Mouse (Mus musculus) cerebellum, adult 2 months (tissue): ENCODE data around the gene Pym1. TPM values are rescaled to one million over a fixed set of nuclear protein-coding genes. Genes with fewer than 3 reads are reported as not detected.

ENCODE experiments used
- DNase-seq, 2 experiments: peaks; one replicate each; pipeline ENCODE4 v3.0.0; 2021
- H3K27ac ChIP-seq: fragments of 200-500 bp; 2 replicates; pipeline ENCODE4 v1.5.1; 2012; ENCODE audit warnings: low read length, control low read depth, inconsistent platforms; ENCODE audit not compliant: insufficient read depth
- H3K27me3 ChIP-seq: fragments of 200-500 bp; 2 replicates; pipeline ENCODE4 v1.6.1; 2012; ENCODE audit warnings: inconsistent platforms, mild to moderate bottlenecking, low read length, moderate library complexity; ENCODE audit not compliant: control insufficient read depth, insufficient read depth
- H3K4me1 ChIP-seq: fragments of 200-500 bp; 2 replicates; pipeline ENCODE4 v1.6.1; 2011; ENCODE audit warnings: low read length; ENCODE audit not compliant: control insufficient read depth, insufficient read depth
- H3K4me3 ChIP-seq: fragments of 200-500 bp; replicated peaks from 2 replicates; pipeline ENCODE3; 2011; ENCODE audit warnings: mild to moderate bottlenecking, low read depth, low read length, control low read depth; ENCODE audit not compliant: insufficient read depth
- CTCF ChIP-seq: fragments of 200-500 bp; IDR thresholded peaks from 2 replicates; pipeline ENCODE4 v1.5.1; 2011; ENCODE audit warnings: low read depth, mild to moderate bottlenecking, control low read depth, low read length, moderate library complexity, borderline replicate concordance; ENCODE audit not compliant: insufficient read depth
- POLR2A ChIP-seq: fragments of 200-500 bp; IDR thresholded peaks from 2 replicates; pipeline ENCODE4 v1.6.1; 2011; ENCODE audit warnings: low read length, control low read depth, borderline replicate concordance; ENCODE audit not compliant: insufficient read depth
- WGBS: fragments of 180-500 bp; shearing (Covaris S2); methylation state at CpG from one replicate; pipeline ENCODE4 v1.1.7; 2018; 5-methylcytosine and 5-hydroxymethylcytosine counted together
- polyA plus RNA-seq: library from polyadenylated mRNA; depleted of rRNA; stranded (reverse); fragments of >200 nt; gene quantifications from 2 replicates; pipeline ENCODE4 v1.2.3, GENCODE M21; 2012

The Pym1 gene
- polyA plus RNA-seq, 1 experiment, result 39.7 TPM

DNA sequence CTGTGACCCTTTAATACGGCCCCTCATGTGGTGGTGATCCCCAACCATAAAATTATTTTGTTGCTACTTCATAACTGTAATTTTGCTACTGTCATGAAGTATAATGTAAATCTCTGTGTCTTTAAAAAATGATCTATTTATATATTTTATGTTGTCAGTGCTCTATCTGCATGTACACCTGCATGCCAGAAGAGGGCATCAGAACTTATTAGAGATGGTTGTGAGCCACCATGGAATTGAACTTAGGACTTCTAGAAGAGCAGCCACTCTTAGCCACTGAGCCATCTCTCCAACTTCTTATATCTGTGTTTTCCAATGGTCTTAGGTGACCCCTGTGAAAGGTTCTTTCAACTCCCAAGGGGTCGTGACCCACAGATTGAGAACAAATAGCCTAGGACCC lies 25.2 kb downstream of the Pym1 start:
- TF ChIP-seq CTCF (no peak), POLR2A (no peak)
- DNase-seq, result no peak
- H3K4me3 ChIP-seq, result no peak overlapping the region
- no peaks in the 10 kb centered on the region for H3K27me3 ChIP-seq
- no peaks in the 10 kb centered on the region for H3K4me1 ChIP-seq
- 74% methylated on average over 2 of the region's 2 CpGs for WGBS
- H3K27ac ChIP-seq, result no peak overlapping the region

- DNase-seq, result no peak
- Histone ChIP-seq H3K27ac (no peak overlapping the region), H3K27me3 (no peaks in the 10 kb centered on the region), H3K4me1 (no peaks in the 10 kb centered on the region), H3K4me3 (no peak overlapping the region)
- 28% methylated on average over 5 of the region's 5 CpGs for WGBS
- TF ChIP-seq POLR2A (no peak), CTCF (no peak)
Observed at GRCm38 (mm10) chr10:128773685-128774084, 26.0 kb downstream of the Pym1 start.

- no peak overlapping the region for H3K27ac ChIP-seq
Observed at GRCm38 (mm10) chr10:128778441-128778840, 30.8 kb downstream of the Pym1 start.

DNA sequence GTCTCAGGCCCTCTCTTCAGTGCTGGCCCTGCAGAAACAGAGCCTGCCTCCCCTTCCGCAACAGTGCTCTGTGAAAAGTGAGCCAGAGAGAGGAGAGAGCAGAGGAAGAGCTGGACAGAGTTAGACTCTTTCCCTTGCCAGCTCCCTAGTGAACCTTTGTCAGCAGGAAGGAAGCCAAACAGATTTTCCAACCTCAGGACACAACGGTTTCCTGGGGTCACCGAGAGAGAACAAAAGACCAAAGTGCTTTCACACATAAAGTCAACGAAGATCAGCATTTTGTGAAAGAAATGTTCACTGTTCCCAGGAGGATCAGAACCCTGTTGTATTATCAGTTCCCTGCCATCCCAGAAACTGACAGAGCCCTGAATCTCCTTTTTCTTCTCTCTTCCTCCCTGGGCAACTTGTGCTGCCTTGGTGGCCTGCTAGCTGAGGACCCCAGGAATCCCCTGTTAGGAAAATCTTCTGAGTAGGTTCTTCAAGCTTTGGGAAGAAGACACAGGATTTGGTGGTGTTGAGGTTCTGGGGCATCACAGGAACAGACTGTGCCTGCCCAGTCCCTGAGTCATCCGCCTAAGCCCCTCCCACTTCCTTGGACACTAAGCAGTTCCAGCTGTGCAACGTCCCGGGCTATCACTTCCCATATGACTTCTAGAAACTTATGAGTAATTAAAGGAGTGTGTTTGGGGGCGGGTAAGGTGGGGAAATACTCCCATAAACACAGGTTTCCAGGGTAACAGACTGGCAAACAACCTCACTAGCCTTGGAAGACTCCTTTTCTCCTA lies 31.5 kb downstream of the Pym1 start:
- TF ChIP-seq POLR2A, result no peak
- no peak for TF ChIP-seq CTCF
- no peak for DNase-seq
- 12% methylated on average over 8 of the region's 8 CpGs for WGBS
- Histone ChIP-seq H3K27ac (no peak overlapping the region), H3K4me3 (no peak overlapping the region), H3K4me1 (no peaks in the 10 kb centered on the region), H3K27me3 (no peaks in the 10 kb centered on the region)

More at GRCm38 (mm10) chr10:128778441-128778840, 30.8 kb downstream of the Pym1 start:
- WGBS, result 92% methylated on average over 2 of the region's 2 CpGs
- Histone ChIP-seq H3K4me3 (no peak overlapping the region), H3K27me3 (no peaks in the 10 kb centered on the region), H3K4me1 (no peaks in the 10 kb centered on the region)
- TF ChIP-seq POLR2A, result no peak
- no peak for TF ChIP-seq CTCF
- no peak for DNase-seq

DNA sequence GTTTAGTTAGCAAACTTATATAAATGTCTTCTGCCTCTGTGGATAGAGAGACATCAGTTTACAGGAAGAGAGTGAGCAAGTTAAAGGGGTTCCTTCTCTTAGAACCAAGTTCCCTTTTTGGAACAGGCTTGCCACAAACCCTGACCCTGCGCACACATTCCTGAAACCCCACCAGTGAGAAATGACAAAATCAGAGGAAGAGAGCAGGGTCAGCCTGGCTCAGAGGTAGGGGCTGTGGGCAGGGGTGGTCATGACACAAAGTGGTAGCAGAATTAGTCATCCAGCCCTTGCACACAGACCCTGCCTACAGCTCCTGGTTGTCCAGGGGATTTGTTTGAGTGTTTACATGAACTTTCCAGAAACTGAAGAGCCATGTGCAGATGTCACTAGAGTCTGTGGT lies 32.5 kb downstream of the Pym1 start:
- H3K4me3 ChIP-seq, result no peak overlapping the region
- 94% methylated on average over 1 of the region's 1 CpGs for WGBS
- H3K27me3 ChIP-seq, result no peaks in the 10 kb centered on the region
- no peaks in the 10 kb centered on the region for H3K4me1 ChIP-seq
- H3K27ac ChIP-seq, result no peak overlapping the region
- TF ChIP-seq POLR2A, result no peak
- TF ChIP-seq CTCF, result no peak
- DNase-seq, result no peak

- TF ChIP-seq CTCF (no peak), POLR2A (no peak)
- 58% methylated on average over 7 of the region's 7 CpGs for WGBS
- DNase-seq, result no peak
- Histone ChIP-seq H3K4me1 (no peaks in the 10 kb centered on the region; the same call in 1 of the 2 replicates), H3K27ac (no peak within 1 kb of the TSS), H3K27me3 (no peaks in the 10 kb centered on the region), H3K4me3 (no peak within 1 kb of the TSS)
Observed at GRCm38 (mm10) chr10:128790398-128791124, 42.9 kb downstream of the Pym1 start, which contains the start of gene Mmp19. Gene Mmp19, plus strand, starts transcription at chr10:128790910.

DNA sequence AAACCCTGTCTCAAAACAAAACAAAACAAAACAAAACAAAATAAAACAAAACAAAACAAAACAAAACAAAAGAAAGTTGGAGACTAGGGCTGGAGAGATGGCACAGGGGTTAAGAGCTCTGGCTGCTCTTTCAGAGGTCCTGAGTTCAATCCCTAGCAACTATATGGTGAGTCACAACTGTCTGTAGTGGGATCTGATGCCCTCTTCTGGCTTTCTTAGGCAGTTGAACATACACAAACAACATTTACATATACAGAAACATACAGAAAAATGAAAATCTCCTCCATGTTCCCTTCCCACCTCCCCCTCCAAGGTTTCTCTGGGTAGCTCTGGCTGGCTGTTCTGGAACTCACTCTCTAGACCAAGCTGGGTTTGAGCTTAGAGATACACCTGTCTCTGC lies 44.4 kb downstream of the Pym1 start:
- DNase-seq, result no peak
- no peaks in the 10 kb centered on the region; the same call in 1 of the 2 replicates for H3K4me1 ChIP-seq
- TF ChIP-seq POLR2A (no peak), CTCF (no peak)
- no peak overlapping the region for H3K4me3 ChIP-seq
- H3K27me3 ChIP-seq, result no peaks in the 10 kb centered on the region; the same call in 1 of the 2 replicates
- H3K27ac ChIP-seq, result no peak overlapping the region
